Mouse (Mus musculus) liver, postnatal 0 days (tissue): ENCODE results near the gene Akirin2.

ENCODE experiments used
- CTCF ChIP-seq: sonication (generic); IDR thresholded peaks from 2 replicates; pipeline ENCODE4 v1.5.1; 2016; ENCODE audit warnings: antibody characterized with exemption, low read depth
- EP300 ChIP-seq: IDR thresholded peaks from 2 replicates; pipeline ENCODE4 v1.6.1; 2016; ENCODE audit warnings: antibody characterized with exemption, low read depth, mild to moderate bottlenecking

DNA sequence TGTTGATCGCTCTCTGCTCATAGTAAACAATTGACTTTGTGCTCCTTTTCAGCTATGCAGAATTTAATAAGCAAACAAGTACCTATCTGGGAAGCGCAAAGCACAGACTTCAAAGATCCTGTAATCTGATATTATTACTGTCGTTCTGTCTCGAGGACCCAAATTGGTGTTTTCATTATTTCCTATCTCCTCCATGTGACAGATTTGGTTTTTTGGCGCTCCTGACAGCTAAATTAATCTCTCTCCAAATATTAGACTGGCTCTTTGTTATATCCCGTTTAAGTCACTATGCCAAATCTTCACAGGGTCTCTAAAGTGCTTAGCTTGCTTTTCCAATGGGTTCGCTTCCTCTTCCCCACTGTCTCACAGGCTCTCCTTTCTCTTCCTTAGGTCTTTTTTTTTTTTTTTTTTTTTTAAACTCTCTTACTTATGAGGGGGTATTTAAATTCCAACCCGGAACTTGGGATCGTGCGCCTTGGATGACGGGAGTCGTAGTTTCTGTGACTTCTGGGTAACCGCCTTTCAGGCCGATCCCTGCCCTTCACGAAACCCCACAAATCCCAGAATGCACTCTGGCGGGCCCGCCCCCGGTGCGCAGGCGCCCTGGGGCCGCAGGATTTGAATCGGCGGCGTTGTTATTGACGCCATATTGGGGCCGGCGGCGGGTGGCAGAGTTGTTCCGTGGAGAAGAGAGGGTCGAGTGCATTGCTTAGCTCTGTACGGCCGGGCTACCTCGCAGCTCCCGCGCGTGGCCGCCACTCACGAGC is 573 bp upstream of the Akirin2 start:
- TF ChIP-seq CTCF (no peak), EP300 (0 out of 2 replicates have a peak, but pooled peaks have one; percentile 16)
